Mouse (Mus musculus) forebrain, embryonic 13.5 days (tissue): ENCODE measurements around the gene Cd209e. TPM values are rescaled to one million over a fixed set of nuclear protein-coding genes. Genes with fewer than 3 reads are reported as not detected.
"Not testable (repeated sequence)": the region's sequence is repeated elsewhere in the genome, so short reads cannot be mapped to it uniquely, and the experiment has no call there.

Source experiments
- ATAC-seq: fragments of 200-750 bp; cut with Nextera tagmentation; 2 replicates; pipeline ENCODE4 v1.8.0; 2017
- H3K27ac ChIP-seq: fragments of 300-500 bp; sonication (generic); 2 replicates; pipeline ENCODE4 v1.5.1; 2015; ENCODE audit warnings: inconsistent platforms, mild to moderate bottlenecking, moderate library complexity
- H3K27me3 ChIP-seq: fragments of 300-500 bp; sonication (generic); 2 replicates; pipeline ENCODE4 v1.6.1; 2015; ENCODE audit warnings: mild to moderate bottlenecking, inconsistent platforms
- H3K36me3 ChIP-seq: fragments of 300-500 bp; sonication (generic); 2 replicates; pipeline ENCODE4 v1.6.1; 2015; ENCODE audit warnings: mild to moderate bottlenecking, inconsistent platforms; ENCODE audit not compliant: poor library complexity, severe bottlenecking
- H3K4me1 ChIP-seq: fragments of 300-500 bp; sonication (generic); 2 replicates; pipeline ENCODE4 v1.6.1; 2015; ENCODE audit warnings: inconsistent platforms
- H3K4me2 ChIP-seq: fragments of 300-500 bp; sonication (generic); 2 replicates; pipeline ENCODE4 v1.6.1; 2015; ENCODE audit warnings: inconsistent platforms, mild to moderate bottlenecking, moderate library complexity
- H3K4me3 ChIP-seq: fragments of 300-500 bp; sonication (generic); 2 replicates; pipeline ENCODE4 v1.5.1; 2015; ENCODE audit warnings: mild to moderate bottlenecking, inconsistent platforms
- H3K9ac ChIP-seq: fragments of 300-500 bp; sonication (generic); 2 replicates; pipeline ENCODE4 v1.6.1; 2015; ENCODE audit warnings: mild to moderate bottlenecking, inconsistent platforms
- H3K9me3 ChIP-seq: fragments of 300-500 bp; sonication (generic); replicated peaks from 2 replicates; pipeline ENCODE4 v1.6.1; 2016; ENCODE audit warnings: inconsistent platforms
- WGBS: fragments of 180-500 bp; shearing (Covaris S2); methylation state at CpG from one replicate; pipeline ENCODE4 v1.1.7; 2015; 5-methylcytosine and 5-hydroxymethylcytosine counted together
- polyA plus RNA-seq: library from polyadenylated mRNA; unstranded; fragments of >200 nt; fragmentation: Nextera tagmentation; extraction: Ambion mirVana; gene quantifications from 2 replicates; pipeline ENCODE4 v1.2.1, GENCODE M21; 2015

Cd209e gene
- polyA plus RNA-seq: not detected in 2 replicates

DNA sequence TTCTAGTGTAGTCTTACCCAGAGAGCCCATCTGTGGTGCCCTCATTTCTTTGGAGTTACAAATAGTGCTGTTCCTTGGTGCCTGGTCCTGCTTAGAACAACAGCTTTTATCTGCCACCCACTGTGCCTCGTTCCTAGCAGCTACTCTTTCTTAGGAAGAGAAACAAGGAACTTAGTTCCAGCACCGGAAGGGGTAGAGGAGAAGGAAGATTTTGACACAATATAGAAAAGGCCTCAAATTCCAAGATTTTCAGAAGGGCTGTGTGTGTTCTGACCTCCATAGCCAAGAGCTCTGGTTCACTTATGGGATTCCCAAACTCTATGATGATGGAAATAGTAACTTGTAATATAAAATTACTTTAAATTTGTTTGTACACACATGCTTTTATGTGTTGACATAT lies at the start of gene Cd209e:
Gene Cd209e (minus strand): TSS at position 101 of the 400 bp plus-strand sequence.
- no peak within 1 kb of the TSS for H3K27ac ChIP-seq
- WGBS: 65% methylated on average over 2 of the region's 2 CpGs

DNA sequence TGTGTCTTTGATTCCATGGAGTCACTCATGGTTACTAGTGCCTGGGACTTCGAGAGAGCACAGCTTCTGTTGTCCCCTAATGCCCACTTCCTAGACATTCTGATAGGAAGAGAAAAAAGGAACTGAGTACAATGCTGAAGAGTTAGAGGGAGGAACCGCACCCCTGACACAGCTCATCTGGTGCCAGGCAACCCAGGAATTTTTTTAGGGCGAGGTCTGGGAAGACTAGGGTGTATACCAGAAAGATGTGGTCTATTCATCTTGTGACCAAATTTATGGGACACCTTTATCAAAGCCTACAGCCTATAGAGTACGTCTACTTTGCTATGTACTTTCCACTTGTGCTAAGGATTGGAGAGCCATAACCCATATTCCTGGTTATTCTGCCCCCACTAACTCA lies 24.3 kb upstream of the Cd209e start, which contains the start of gene Cd209d:
Gene Cd209d (minus strand): TSS at position 101 of the 400 bp plus-strand sequence.
- Histone ChIP-seq H3K27me3 (no peaks in the 10 kb centered on the region), H3K4me1 (no peaks in the 10 kb centered on the region), H3K9ac (no peak within 1 kb of the TSS), H3K4me3 (no peak within 1 kb of the TSS), H3K27ac (no peak within 1 kb of the TSS), H3K36me3 (no peaks in the 10 kb centered on the region), H3K4me2 (no peak within 1 kb of the TSS), H3K9me3 (peaks cover 36% of the 10 kb centered on the region)
- WGBS: 79% methylated on average over 4 of the region's 4 CpGs
- no peak for ATAC-seq

More for the DNA sequence above, at the start of gene Cd209e:
- ATAC-seq: no peak
- Histone ChIP-seq H3K9me3 (peaks cover 40% of the 10 kb centered on the region), H3K36me3 (no peaks in the 10 kb centered on the region), H3K9ac (no peak within 1 kb of the TSS), H3K27me3 (no peaks in the 10 kb centered on the region), H3K4me2 (no peak within 1 kb of the TSS), H3K4me1 (no peaks in the 10 kb centered on the region), H3K4me3 (no peak within 1 kb of the TSS)

DNA sequence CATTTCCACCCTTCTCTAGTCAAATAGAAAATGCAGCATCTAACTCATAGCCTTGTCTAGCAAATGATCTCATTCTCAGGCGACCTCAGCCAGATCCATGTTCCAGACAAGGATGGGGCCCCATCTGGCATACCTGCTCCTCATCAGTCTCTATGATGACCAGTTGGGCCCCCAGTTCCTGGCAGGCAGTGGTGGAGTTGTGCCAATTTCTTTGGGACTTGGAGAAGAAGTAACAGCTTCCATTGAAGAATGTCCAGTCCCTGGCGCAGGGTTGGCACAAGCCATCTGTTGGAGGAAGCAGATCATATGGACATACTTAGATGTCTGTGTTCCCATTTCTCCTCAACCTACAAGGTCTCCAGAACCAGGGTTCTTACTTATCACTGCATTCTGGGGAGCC lies 22.0 kb upstream of the Cd209e start:
- H3K4me2 ChIP-seq: no peak overlapping the region
- no peaks in the 10 kb centered on the region for H3K4me1 ChIP-seq
- no peak overlapping the region for H3K4me3 ChIP-seq
- H3K9ac ChIP-seq: no peak overlapping the region
- ATAC-seq: no peak
- H3K27me3 ChIP-seq: no peaks in the 10 kb centered on the region
- no peaks in the 10 kb centered on the region for H3K36me3 ChIP-seq
- WGBS: 85% methylated on average over 2 of the region's 2 CpGs
- H3K9me3 ChIP-seq: peaks cover 44% of the 10 kb centered on the region
- H3K27ac ChIP-seq: no peak overlapping the region

DNA sequence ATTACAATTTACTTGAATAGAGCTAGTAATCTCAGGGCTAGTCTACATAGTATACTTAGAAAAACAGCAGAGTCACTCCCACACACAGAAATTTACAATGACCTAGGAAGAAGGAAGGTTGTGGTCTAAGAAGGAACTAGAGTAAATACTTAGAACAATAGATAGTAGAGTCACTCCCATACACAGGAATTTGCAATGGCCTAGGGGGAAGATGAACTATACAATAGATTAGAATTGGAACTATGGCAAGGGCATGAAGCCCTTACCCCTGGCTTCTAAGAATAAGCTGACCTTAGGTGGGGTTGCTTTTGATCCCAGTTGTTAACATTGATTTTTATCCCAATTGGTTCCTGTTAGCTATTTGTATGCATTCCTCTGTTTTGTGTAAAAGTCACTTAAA lies 8.6 kb upstream of the Cd209e start:
- not testable (repeated sequence) for H3K36me3 ChIP-seq, H3K4me3 ChIP-seq, H3K4me2 ChIP-seq, H3K27me3 ChIP-seq, H3K9ac ChIP-seq, ATAC-seq, H3K27ac ChIP-seq, H3K4me1 ChIP-seq
- H3K9me3 ChIP-seq: peaks cover 23% of the 10 kb centered on the region

DNA sequence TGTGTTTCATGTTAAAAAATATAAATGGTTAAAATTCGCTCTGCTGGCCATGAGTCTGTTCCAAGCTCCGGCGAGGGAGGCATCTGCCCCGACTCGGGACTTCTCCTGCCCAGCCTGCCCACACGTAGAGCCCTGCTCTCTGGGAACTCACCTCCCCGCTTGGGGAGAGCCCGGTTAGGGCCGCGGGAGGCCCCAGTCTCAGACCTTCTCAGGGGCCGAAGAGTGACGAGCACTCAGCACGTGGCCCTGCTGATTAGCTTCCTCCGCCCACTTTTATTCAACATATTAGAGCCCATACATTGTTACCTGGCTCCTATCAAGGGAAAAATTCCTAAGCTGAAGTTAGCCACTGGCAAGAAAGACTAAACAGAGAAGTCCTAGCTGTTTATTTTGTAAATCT lies 51.0 kb downstream of the Cd209e start:
- H3K27ac ChIP-seq: no peak overlapping the region
- ATAC-seq: no peak
- 89% methylated on average over 14 of the region's 14 CpGs for WGBS
- H3K4me1 ChIP-seq: no peaks in the 10 kb centered on the region
- H3K36me3 ChIP-seq: no peaks in the 10 kb centered on the region
- no peak overlapping the region for H3K4me3 ChIP-seq
- H3K9me3 ChIP-seq: peaks cover 30% of the 10 kb centered on the region
- H3K9ac ChIP-seq: no peak overlapping the region
- no peak overlapping the region for H3K4me2 ChIP-seq
- H3K27me3 ChIP-seq: no peaks in the 10 kb centered on the region

Other genes with a start within 250 kb of the Cd209e start
- gene Xab2, start 233.0 kb downstream of the Cd209e start, polyA plus RNA-seq: 64.0 and 72.5 TPM in 2 replicates
- gene Pet100, start 232.8 kb downstream of the Cd209e start, polyA plus RNA-seq: 113 and 138 TPM in 2 replicates
- gene Pcp2, start 228.8 kb downstream of the Cd209e start, polyA plus RNA-seq: 0.17 and 0.35 TPM in 2 replicates
- 35.7 and 40.1 TPM in 2 replicates for gene Stxbp2, start 223.4 kb downstream of the Cd209e start, polyA plus RNA-seq
- gene Retn, start 198.5 kb downstream of the Cd209e start, polyA plus RNA-seq: 0.31 and 0.64 TPM in 2 replicates
- 0.15 and 0.18 TPM in 2 replicates for gene Mcemp1, start 188.6 kb downstream of the Cd209e start, polyA plus RNA-seq
- 6.5 and 9.0 TPM in 2 replicates for gene Fcor, start 181.9 kb downstream of the Cd209e start, polyA plus RNA-seq
- 52.0 and 57.4 TPM in 2 replicates for gene Trappc5, start 178.0 kb downstream of the Cd209e start, polyA plus RNA-seq
- 0.23 and 0.37 TPM in 2 replicates for gene Fcer2a, start 160.1 kb downstream of the Cd209e start, polyA plus RNA-seq
- not detected in 2 replicates for gene Clec4g, start 133.7 kb downstream of the Cd209e start, polyA plus RNA-seq
- gene Cd209a, start 105.3 kb downstream of the Cd209e start, polyA plus RNA-seq: not detected in 2 replicates
- not detected in 2 replicates for gene Cd209d, start 24.2 kb upstream of the Cd209e start, polyA plus RNA-seq
- gene Cd209b, start 72.5 kb upstream of the Cd209e start, polyA plus RNA-seq: not detected in 2 replicates
- 0.21 and 0.71 TPM in 2 replicates for gene Cd209c, start 100.4 kb upstream of the Cd209e start, polyA plus RNA-seq